Mouse (Mus musculus): ENCODE measurements around the gene Gm10031. TPM values are rescaled to one million over a fixed set of nuclear protein-coding genes. Genes with fewer than 3 reads are reported as not detected.

The Gm10031 gene
- polyA plus RNA-seq (2012; ENCODE audit: low replicate concordance): 0.14 and 1.1 TPM in 2 replicates

DNA sequence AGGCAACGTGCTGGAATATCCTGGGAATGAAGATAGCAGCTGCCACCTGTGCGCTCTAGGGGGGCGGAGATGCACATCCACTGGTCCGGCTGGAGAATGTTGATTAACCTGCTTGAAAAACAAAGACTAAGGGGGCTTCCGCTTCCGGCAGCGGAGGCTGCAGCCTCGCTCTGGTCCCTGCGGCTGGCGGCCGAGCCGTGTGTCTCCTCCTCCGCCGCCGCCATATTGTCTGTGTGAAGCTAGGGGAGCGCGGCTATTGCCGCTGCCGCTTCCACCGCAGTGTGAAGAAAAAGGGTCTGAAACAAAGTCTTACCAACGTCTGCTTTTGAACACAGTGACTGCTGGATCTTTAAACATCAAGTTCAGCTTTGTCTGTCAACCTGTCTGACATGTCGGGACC lies at the start of gene Gm10031:
Gm10031 (plus strand) TSS at position 171 of the 400 bp plus-strand sequence.

DNA sequence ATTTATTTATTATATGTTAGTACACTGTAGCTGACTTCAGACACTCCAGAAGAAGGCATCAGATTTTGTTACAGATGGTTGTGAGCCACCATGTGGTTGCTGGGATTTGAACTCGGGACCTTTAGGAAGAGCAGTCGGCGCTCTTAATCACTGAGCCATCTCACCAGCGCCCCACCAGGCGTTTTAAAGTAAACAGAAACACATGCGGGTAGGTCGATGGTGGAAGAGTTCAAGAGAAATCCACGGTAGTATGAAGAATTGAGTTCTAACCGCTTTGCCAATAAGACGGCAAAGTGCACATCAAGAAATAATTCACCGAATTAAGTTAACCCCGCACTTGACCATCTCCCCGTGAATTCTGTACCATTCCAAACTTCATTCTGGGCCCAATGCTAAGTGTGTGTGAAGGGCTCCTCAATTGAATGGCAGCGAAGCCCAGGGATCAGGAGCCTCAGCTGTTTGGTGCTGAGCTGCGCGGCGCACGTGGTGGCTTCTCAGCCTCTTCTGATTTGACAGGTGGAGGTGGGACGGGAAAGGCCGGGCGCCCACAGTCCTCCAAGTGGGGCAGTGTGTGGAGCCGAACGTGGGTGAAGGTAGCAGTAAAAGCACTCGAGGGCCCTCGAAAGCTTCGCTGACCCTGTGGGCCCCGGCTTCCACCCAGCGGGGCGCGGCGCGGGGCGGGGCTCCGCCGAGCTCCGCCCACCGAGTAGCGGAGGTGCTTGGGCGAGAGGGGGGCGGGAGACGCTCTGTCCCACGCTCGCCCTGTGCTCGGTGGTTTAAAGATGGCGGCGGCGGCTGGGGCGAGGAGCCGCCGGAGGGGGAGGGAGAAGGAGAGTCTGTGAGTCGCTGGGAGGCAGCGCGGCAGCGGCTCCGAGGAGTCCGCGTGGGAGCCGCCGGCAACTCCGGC lies 34.5 kb downstream of the Gm10031 start, which contains the start of gene Abl2:
Abl2 (plus strand) TSS at position 763 of the 907 bp plus-strand sequence.

Other genes with a start within 250 kb of the Gm10031 start
- not detected in 2 replicates for gene Tdrd5, start 220.3 kb upstream of the Gm10031 start, polyA plus RNA-seq (2012; ENCODE audit: low replicate concordance)
- not detected in 2 replicates for gene Nphs2, start 213.3 kb upstream of the Gm10031 start, polyA plus RNA-seq (2012; ENCODE audit: low replicate concordance)
- 90.3 and 1,376 TPM in 2 replicates for gene Gm2000, start 158.0 kb upstream of the Gm10031 start, polyA plus RNA-seq (2012; ENCODE audit: low replicate concordance)
- 0.15 and 0.24 TPM in 2 replicates for gene Axdnd1, start 102.9 kb upstream of the Gm10031 start, polyA plus RNA-seq (2012; ENCODE audit: low replicate concordance)
- gene Soat1, start 49.7 kb upstream of the Gm10031 start, polyA plus RNA-seq (2012; ENCODE audit: low replicate concordance): 87.8 and 88.9 TPM in 2 replicates
- 18.2 and 29.2 TPM in 2 replicates for gene Abl2, start 34.8 kb downstream of the Gm10031 start, polyA plus RNA-seq (2012; ENCODE audit: low replicate concordance)
- gene Tor3a, start 150.3 kb downstream of the Gm10031 start, polyA plus RNA-seq (2012; ENCODE audit: low replicate concordance): 35.5 and 87.3 TPM in 2 replicates
- 5.3 and 6.1 TPM in 2 replicates for gene Fam20b, start 195.1 kb downstream of the Gm10031 start, polyA plus RNA-seq (2012; ENCODE audit: low replicate concordance)

Data from hematopoietic multipotent progenitor cell, adult 10-12 weeks (in vitro differentiated cells).